Mouse (Mus musculus) neural tube, embryonic 14.5 days (tissue): ENCODE measurements around the gene Fgf7. TPM values are rescaled to one million over a fixed set of nuclear protein-coding genes. Genes with fewer than 3 reads are reported as not detected.

Experiments
- ATAC-seq: fragments of 200-750 bp; cut with Nextera tagmentation; 2 replicates; pipeline ENCODE4 v1.8.0; 2017; ENCODE audit warnings: low read depth, mild to moderate bottlenecking, moderate TSS enrichment, moderate library complexity
- H3K27ac ChIP-seq: fragments of 300-500 bp; sonication (generic); 2 replicates; pipeline ENCODE4 v1.5.1; 2014; ENCODE audit warnings: low read depth, mild to moderate bottlenecking, control low read depth, low read length, moderate library complexity, mixed read lengths
- H3K27me3 ChIP-seq: fragments of 300-500 bp; sonication (generic); 2 replicates; pipeline ENCODE4 v1.6.1; 2014; ENCODE audit warnings: low read length; ENCODE audit not compliant: control insufficient read depth, insufficient read depth
- H3K36me3 ChIP-seq: fragments of 300-500 bp; sonication (generic); 2 replicates; pipeline ENCODE4 v1.6.1; 2014; ENCODE audit warnings: low read length, mixed read lengths; ENCODE audit not compliant: control insufficient read depth, insufficient read depth
- H3K4me1 ChIP-seq: fragments of 300-500 bp; sonication (generic); 2 replicates; pipeline ENCODE4 v1.6.1; 2014; ENCODE audit warnings: low read length; ENCODE audit not compliant: control insufficient read depth, insufficient read depth
- H3K4me2 ChIP-seq: fragments of 300-500 bp; sonication (generic); 2 replicates; pipeline ENCODE4 v1.6.1; 2014; ENCODE audit warnings: mild to moderate bottlenecking, low read depth, low read length, control low read depth
- H3K4me3 ChIP-seq: fragments of 300-500 bp; sonication (generic); 2 replicates; pipeline ENCODE4 v1.5.1; 2014; ENCODE audit warnings: low read depth, low read length, control low read depth, mixed read lengths
- H3K9ac ChIP-seq: fragments of 300-500 bp; sonication (generic); replicated peaks from 2 replicates; pipeline ENCODE4 v1.6.1; 2014; ENCODE audit warnings: low read depth, mild to moderate bottlenecking, control low read depth, low read length, mixed read lengths
- H3K9me3 ChIP-seq: fragments of 300-500 bp; sonication (generic); 2 replicates; pipeline ENCODE4 v1.6.1; 2016; ENCODE audit warnings: low read length; ENCODE audit not compliant: control insufficient read depth
- WGBS: fragments of 180-500 bp; shearing (Covaris S2); extraction: QIAGEN DNeasy Blood & Tissue Kit; methylation state at CpG from one replicate; pipeline ENCODE4 v1.1.7; 2014; 5-methylcytosine and 5-hydroxymethylcytosine counted together
- polyA plus RNA-seq: library from polyadenylated mRNA; unstranded; fragments of >200 nt; fragmentation: Nextera tagmentation; extraction: Ambion mirVana; gene quantifications from 2 replicates; pipeline ENCODE4 v1.2.1, GENCODE M21; 2014

Fgf7 gene
- polyA plus RNA-seq, 1 experiment from 2014 or later: 1.1 TPM

GRCm38 (mm10) chr2:126052749-126053557, 18.5 kb downstream of the Fgf7 start:
- no peak for ATAC-seq
- WGBS: 37% methylated on average over 6 of the region's 6 CpGs
- no peak overlapping the region for H3K4me3 ChIP-seq
- no peaks in the 10 kb centered on the region for H3K36me3 ChIP-seq
- H3K9ac ChIP-seq: no peak overlapping the region
- no peak overlapping the region for H3K27ac ChIP-seq
- no peaks in the 10 kb centered on the region for H3K9me3 ChIP-seq
- H3K4me1 ChIP-seq: no peaks in the 10 kb centered on the region
- H3K4me2 ChIP-seq: no peak overlapping the region
- H3K27me3 ChIP-seq: no peaks in the 10 kb centered on the region

GRCm38 (mm10) chr2:126053657-126054056, 19.2 kb downstream of the Fgf7 start:
- Histone ChIP-seq H3K9ac (no peak overlapping the region), H3K9me3 (no peaks in the 10 kb centered on the region), H3K27me3 (no peaks in the 10 kb centered on the region), H3K36me3 (no peaks in the 10 kb centered on the region), H3K4me2 (no peak overlapping the region), H3K27ac (no peak overlapping the region), H3K4me3 (no peak overlapping the region), H3K4me1 (no peaks in the 10 kb centered on the region)
- ATAC-seq: no peak
- 75% methylated on average over 5 of the region's 5 CpGs for WGBS

GRCm38 (mm10) chr2:126060595-126060994, 26.1 kb downstream of the Fgf7 start:
- WGBS: 62% methylated on average over 4 of the region's 4 CpGs
- Histone ChIP-seq H3K27me3 (no peaks in the 10 kb centered on the region), H3K4me2 (no peak overlapping the region), H3K27ac (no peak overlapping the region), H3K4me3 (no peak overlapping the region), H3K9ac (no peak overlapping the region), H3K9me3 (no peaks in the 10 kb centered on the region), H3K4me1 (no peaks in the 10 kb centered on the region), H3K36me3 (no peaks in the 10 kb centered on the region)
- ATAC-seq: no peak

- no peaks in the 10 kb centered on the region for H3K9me3 ChIP-seq
- H3K9ac ChIP-seq: no peak overlapping the region
- no peaks in the 10 kb centered on the region for H3K4me1 ChIP-seq
- H3K27ac ChIP-seq: no peak overlapping the region
- no peaks in the 10 kb centered on the region for H3K36me3 ChIP-seq
- no peak overlapping the region for H3K4me2 ChIP-seq
- ATAC-seq: no peak
- 77% methylated on average over 17 of the region's 17 CpGs for WGBS
- H3K27me3 ChIP-seq: no peaks in the 10 kb centered on the region
- no peak overlapping the region for H3K4me3 ChIP-seq
Measured at GRCm38 (mm10) chr2:126061037-126061773, 26.7 kb downstream of the Fgf7 start.

- Histone ChIP-seq H3K4me2 (no peak overlapping the region), H3K4me1 (no peaks in the 10 kb centered on the region), H3K9ac (no peak overlapping the region), H3K4me3 (no peak overlapping the region), H3K27ac (no peak overlapping the region), H3K36me3 (no peaks in the 10 kb centered on the region), H3K9me3 (no peaks in the 10 kb centered on the region), H3K27me3 (no peaks in the 10 kb centered on the region)
- WGBS: 85% methylated on average over 7 of the region's 7 CpGs
- ATAC-seq: no peak
Measured at GRCm38 (mm10) chr2:126062876-126063275, 28.4 kb downstream of the Fgf7 start.

GRCm38 (mm10) chr2:126064814-126065213, 30.4 kb downstream of the Fgf7 start:
- no peak overlapping the region for H3K27ac ChIP-seq
- no peak overlapping the region for H3K4me3 ChIP-seq
- H3K9me3 ChIP-seq: no peaks in the 10 kb centered on the region
- H3K4me1 ChIP-seq: no peaks in the 10 kb centered on the region
- no peaks in the 10 kb centered on the region for H3K27me3 ChIP-seq
- no peak for ATAC-seq
- no peak overlapping the region for H3K9ac ChIP-seq
- H3K4me2 ChIP-seq: no peak overlapping the region
- WGBS: 57% methylated on average over 2 of the region's 2 CpGs
- H3K36me3 ChIP-seq: no peaks in the 10 kb centered on the region

- no peaks in the 10 kb centered on the region for H3K4me1 ChIP-seq
- WGBS: 92% methylated on average over 3 of the region's 3 CpGs
- no peak overlapping the region for H3K4me2 ChIP-seq
- ATAC-seq: no peak
- H3K9me3 ChIP-seq: no peaks in the 10 kb centered on the region
- no peak overlapping the region for H3K4me3 ChIP-seq
- H3K9ac ChIP-seq: no peak overlapping the region
- H3K36me3 ChIP-seq: no peaks in the 10 kb centered on the region
- H3K27ac ChIP-seq: no peak overlapping the region
- H3K27me3 ChIP-seq: no peaks in the 10 kb centered on the region
Measured at GRCm38 (mm10) chr2:126065303-126065856, 30.9 kb downstream of the Fgf7 start.

- Histone ChIP-seq H3K4me1 (no peaks in the 10 kb centered on the region), H3K9me3 (no peaks in the 10 kb centered on the region), H3K36me3 (no peaks in the 10 kb centered on the region), H3K9ac (no peak overlapping the region), H3K27ac (no peak overlapping the region), H3K27me3 (no peaks in the 10 kb centered on the region), H3K4me3 (no peak overlapping the region), H3K4me2 (no peak overlapping the region)
- 65% methylated on average over 1 of the region's 1 CpGs for WGBS
- ATAC-seq: no peak
Measured at GRCm38 (mm10) chr2:126069740-126070139, 35.3 kb downstream of the Fgf7 start.

GRCm38 (mm10) chr2:126073744-126074143, 39.3 kb downstream of the Fgf7 start:
- ATAC-seq: no peak
- no peak overlapping the region for H3K4me3 ChIP-seq
- 92% methylated on average over 4 of the region's 4 CpGs for WGBS
- H3K4me1 ChIP-seq: no peaks in the 10 kb centered on the region
- H3K27ac ChIP-seq: no peak overlapping the region
- H3K9me3 ChIP-seq: no peaks in the 10 kb centered on the region
- no peaks in the 10 kb centered on the region for H3K36me3 ChIP-seq
- no peak overlapping the region for H3K4me2 ChIP-seq
- no peak overlapping the region for H3K9ac ChIP-seq
- no peaks in the 10 kb centered on the region for H3K27me3 ChIP-seq
